Mouse (Mus musculus) testis, postnatal 14 days (tissue): Measurements from ENCODE around the gene Ralgds.
"Not testable (repeated sequence)": the region's sequence is repeated elsewhere in the genome, so short reads cannot be mapped to it uniquely, and the experiment has no call there.

Experiments
- DNase-seq: peaks from one replicate; pipeline ENCODE4 v3.0.0; 2021; ENCODE audit warnings: low spot score

Gene Ralgds

DNA sequence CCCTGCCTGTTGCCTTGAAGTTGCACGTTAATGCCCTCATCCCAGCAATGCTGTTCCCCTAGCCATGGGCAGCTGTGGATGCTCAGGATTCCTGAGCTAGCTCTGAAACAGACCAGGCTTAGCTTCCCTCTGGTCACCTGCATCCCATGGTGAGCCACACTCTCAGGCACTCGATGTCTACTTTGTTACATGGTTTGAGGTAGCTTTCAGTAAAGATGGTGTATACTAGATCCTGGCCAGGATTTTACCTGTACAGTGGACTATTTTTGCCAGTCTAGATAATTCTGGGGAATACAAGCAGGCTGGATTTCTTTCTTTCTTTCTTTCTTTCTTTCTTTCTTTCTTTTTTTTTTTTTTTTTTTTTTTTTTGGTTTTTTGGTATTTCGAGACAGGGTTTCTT is 7.1 kb upstream of the Ralgds start, which contains the start of gene Gm10134:
Gm10134 (plus strand) TSS at position 301 of the 400 bp plus-strand sequence.
- DNase-seq: no peak

DNA sequence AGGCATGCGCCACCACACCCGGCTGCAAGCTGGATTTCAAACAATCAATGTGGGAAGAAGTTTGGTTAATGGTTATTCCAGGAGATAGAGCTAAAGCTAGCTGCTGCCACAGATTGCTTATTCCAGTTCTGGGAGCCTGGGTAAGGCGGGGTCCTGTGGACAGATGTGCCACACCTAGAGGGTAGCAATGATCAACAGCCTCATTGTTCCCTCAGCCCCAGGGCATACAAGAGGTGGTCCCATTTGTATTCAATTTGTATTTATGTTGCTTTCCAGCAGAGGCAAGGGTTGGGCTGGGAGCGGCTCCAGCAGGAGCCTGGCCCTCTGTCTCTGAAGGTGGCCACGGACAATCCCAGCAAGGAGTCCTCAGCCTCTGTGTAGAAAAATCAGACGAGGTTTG is 6.6 kb upstream of the Ralgds start:
- DNase-seq: no peak

DNA sequence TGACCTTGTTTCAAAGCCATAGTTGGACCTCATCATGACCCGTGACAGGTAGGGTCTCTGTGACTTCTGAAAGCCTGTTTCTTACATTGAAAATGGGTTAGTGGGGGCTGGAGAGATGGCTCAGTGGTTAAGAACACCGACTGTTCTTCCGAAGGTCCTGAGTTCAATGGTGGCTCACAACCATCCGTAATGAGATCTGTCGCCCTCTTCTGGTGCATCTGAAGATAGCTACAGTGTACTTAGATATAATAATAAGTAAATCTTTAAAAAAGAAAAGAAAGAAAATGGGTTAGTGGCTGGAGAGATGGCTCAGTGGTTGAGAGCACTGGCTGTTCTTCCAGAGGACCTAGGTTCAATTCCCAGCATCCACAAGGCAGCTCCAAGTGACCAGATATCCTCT is 1.3 kb upstream of the Ralgds start:
- not testable (repeated sequence) for DNase-seq

DNA sequence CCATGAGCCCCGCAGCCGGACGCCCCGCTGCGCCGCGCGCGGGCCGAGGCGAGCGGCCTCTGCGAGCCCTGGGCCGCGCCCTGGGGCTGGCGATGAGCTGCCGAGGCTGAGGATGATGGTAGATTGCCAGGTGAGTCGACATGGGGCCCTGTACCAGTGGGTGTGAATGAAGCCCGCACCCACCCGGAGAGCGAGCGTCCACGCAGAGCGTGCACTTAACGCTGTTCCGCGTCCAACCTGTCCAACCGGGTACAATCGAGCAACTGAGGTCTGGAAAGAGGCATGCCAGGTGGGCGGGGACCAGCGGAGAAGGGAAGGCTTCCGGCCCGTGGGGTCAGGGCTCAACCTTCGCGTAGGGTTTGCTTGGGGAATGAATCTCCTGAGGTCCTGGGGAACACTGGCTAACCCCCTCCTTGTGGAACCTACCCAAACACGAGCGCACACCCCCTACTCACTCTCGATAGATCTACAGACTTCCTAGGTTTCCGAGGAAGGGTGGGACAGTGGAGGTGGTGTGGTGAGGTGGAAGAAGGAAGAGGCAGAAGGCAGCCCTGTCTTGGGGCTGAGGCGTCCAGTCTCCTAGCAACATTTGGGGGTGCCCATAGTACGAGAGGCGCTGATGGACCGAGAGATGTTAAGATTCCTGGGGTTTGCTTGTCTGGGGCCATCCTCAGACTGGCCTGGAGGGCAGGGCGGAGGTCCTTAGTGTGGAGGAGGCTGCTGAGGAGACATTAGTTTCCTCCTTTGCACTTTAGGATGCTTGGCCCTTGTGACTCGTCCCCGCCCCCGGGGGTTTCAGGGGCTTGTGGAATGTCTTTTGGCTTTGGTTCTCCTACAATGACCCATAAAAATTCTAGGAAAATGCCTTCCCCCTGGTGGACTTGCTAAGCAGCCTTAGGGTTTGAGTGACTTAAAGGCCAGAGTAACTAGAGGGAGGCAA is 776 bp downstream of the Ralgds start:
- no peak for DNase-seq

DNA sequence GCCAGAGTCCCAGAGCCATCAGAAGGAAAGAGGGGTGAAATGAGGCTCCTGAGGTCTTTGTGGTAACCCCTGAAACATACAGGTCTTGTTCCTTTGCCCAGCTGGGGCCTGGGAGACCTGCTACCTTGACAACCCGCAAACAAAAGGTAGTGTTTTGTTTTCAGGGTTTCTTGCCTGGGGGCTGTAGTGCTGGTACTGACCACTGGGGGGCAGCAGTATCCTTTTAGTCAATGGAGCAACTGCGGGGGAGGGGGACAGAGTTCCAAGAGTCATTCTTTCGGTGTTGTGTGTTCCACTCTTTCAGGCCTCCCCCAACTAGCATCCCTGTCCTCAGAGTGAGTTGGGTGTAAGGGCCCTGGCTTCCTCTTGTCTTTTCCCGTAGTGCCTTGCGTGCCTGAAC is 1.6 kb downstream of the Ralgds start:
- peak; percentile 74 for DNase-seq

DNA sequence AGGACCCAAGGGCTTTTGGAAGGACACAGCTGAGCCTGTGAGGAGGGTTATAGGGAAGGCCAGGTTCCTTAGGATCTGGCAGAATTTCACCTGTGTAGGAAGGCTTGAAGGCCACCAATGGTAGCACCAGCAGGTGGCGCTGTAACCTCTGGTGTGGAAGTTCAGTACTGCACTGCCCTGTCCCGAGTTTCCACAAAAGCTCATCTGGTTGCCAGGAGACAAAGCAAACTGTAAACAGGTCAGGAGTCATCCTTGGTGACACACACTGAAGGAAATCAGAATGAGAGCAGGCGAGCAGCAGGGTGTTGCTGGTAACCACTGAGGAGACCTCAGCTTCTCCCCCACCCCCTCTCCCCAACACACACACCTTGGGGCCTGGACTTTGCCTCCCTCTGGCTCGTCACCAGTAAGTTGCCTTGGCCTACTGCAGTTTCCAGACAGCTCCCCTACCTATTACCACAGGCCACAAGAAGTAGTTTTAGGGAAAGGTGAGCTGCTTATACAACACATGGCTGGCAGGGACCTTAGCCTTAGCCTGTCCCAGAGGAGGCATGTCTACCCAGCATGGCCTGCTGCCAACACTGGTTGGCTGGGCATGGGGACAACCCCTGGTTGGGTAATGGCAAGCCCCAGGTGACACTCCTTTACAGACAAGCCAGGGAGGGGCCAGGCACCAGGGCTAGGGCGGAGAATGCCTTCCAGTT is 4.4 kb downstream of the Ralgds start:
- no peak for DNase-seq

DNA sequence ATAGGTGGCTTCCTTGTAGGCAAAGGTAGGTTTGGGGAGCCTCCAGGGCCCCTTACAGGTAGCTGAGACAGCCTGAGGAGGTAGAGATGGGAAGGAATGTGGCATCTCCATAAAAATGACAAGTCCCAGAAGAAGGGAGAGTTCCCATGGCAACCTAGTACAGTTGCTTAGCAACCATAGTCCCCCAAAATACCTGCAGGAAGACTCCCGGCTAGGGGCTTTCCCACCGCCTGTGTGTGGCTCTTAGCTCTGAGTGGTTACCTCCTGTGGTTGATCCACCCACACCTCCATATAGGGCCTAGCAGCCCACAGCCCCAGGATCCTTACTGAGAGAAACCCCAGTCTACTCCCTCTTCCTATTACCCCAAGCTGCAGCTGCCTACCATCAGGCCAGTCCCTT is 5.3 kb downstream of the Ralgds start:
- DNase-seq: no peak

DNA sequence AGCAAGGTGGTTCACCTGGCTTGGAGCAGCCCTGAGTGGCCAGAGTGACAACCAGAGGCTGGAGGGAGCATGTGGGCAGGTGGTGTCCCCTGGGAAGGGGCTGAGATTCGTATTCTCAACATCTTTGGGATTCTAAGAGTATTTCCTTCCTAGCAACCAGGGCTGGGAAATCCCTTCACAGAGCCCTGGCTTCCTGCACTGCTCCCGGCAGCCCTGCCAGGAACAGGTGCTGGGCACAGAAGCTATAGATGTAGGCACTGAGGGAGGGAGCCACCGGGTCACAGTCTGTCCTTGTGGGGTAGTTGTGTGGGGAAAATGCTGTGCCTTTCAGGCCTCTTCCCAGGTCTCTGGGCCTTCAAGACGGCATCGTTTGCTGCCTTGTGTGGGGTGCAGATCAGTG is 7.7 kb downstream of the Ralgds start:
- no peak for DNase-seq

DNA sequence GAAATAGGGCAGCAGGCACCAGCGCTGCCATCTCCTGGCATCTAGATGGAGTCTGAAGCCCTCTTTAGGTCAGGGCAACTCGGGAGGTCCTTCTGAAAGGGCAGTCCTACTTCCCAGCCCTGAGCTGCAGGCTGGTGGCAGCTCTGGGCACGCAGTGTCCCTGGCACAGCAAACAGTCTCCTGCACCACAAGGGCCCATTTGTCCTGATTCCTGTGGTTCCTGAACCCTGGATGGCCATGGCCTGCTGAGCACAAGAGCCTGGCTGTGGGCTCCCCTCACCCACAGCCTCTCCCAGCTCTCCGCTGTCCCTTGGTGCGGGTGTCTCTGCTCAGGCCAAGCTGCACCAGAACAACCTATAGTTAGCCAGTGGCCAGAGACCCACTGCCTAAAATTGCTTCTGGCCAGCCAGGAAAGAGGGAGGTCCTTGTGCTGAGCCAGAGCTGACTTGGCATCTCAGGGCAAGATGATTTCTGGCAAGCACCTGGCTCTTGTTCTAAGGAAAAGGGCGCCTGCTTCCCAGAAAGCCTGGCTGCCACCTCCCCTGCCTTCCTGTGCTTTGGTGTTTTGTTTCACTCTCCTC is 8.7 kb downstream of the Ralgds start:
- DNase-seq: no peak

DNA sequence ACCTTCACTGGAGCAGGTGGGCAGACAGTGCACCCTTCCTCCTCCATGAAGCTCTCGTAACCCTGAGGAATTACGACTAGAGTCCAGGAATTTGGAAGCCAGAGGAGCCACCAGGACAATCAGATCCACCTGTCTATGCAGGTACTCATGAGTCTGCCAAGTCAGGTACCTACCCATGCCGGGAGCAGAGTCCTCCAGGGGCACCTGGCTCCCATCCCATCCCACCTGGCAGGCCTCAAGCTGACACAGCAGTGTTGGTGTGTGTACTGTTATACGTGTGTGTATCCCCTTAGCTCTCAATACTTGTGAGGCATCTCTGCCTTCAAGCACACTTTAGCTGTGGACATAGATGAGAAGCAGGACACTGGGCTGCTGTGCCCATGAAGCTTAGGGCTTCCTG is 9.2 kb downstream of the Ralgds start:
- DNase-seq: no peak

DNA sequence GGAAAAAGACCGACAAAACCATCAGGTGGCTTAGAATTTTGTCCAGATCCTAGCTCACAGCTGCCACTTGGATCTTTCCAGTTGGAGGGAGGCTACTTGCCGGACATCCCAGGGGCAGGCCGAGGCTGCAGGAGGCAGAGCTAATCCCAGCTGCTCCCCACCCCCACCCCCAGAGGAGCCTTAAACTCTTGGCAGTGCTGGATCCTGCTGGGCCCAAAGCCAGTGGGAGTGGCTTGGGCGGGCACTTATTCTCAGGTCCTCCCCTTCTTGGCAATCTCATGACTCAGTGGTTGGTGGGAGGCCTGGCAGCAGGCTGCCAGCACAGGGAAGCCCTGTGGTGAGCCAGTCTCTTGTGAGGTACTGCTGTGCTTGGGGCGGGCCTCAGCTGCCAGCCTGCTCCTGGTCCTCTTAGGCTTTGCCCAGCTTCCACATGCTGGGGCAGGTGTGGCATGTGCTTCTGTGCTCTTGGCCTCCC is 10.8 kb downstream of the Ralgds start:
- DNase-seq: peak; percentile 61

DNA sequence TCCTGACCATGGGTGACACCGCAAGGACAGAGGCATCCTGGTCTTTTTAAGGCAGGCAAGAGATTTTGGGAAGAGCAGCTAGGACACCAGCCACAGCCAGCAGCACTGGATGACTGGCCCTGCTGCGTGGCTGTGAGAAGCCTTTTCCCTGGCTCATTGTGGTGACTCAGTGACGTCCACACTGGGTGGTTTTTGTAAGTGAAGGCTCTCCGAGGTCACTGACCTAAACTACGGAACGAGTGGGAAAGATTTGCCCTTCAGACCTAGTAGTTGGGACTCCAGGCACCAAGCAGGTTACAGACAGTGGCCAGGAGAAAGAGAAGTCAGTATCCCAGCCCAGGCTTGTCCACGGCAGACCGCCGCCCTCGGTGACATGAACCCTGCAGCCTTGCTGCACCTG is 11.5 kb downstream of the Ralgds start:
- DNase-seq: no peak

DNA sequence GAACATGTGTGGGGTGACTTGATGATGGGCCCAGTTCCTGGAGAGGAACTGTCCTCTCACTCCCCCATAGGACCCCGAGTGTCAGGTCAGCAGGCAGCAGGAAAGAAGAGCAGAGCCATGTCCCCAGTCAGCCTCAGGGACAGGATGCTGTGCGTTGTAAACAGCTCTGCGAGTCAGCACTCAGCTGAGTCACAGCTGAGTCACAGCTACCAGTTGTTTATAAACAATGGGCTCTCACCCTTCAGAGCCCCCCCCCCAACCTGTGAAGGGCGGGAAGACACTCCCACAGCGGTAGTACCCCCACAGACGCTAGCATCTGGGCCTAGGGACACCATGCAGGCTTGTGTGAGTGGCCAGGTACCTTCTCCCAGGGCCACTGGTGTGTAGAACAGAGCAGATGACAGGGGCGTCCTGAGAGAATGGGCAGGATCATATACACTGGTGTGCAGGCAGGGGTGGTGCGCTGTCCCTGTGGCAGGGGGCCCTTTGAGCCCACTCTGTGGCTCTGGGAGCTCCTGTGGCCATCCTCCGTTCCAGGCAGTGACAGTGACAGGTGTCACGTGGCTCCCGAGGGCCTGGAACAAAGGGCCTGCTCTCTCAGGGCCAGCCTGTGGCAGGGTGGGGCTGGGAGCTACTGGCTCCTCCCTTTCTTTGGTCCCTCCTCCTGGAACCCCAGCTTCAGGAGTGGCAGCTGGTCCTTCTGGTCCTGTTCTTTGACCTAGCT is 12.5 kb downstream of the Ralgds start:
- no peak for DNase-seq

DNA sequence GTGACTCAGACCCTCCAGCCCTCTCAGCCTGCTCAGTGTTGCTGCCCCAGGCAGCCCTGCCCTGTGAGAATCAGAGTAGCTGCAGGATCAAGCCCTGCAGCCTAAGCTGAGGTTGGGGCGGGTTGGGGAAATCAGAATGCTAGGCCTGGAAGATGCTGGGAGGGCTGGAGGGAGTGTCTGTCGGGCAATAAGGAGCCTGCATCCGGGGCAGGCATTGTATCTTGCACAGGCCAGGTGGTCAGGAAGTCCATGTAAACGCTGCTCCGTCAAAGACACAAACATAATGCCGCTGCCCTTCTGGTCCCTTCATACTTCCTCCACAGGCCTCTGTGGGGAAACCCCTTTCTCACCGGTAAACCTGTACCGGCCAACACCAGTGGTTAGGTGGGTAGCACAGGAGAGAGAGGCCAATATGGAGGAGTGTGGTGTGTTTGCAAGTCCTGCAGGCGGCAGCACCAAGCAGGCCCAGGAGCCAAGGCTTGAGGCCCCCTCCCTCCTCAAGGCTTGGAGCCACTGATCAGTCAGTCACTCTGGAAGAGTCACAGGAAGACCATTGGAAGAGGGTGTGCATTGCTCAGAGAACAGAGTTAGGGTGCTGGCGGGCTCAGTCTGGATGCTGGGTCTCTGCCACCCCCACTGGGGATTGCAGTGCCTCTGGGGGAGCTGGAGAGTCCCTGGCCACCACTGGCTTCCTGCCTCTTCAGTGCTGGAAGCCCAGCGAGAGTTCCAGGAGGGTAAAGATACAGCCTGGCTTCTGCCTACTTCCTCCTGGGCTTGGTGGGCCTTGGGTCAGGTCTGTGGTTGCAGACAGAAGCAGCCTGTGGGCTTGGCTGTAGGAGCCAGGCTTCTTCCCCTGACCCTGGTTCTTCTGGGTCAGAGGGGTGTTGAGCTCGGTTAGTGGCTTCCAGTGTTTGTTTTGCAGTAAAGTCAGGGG is 13.3 kb downstream of the Ralgds start:
- no peak for DNase-seq

DNA sequence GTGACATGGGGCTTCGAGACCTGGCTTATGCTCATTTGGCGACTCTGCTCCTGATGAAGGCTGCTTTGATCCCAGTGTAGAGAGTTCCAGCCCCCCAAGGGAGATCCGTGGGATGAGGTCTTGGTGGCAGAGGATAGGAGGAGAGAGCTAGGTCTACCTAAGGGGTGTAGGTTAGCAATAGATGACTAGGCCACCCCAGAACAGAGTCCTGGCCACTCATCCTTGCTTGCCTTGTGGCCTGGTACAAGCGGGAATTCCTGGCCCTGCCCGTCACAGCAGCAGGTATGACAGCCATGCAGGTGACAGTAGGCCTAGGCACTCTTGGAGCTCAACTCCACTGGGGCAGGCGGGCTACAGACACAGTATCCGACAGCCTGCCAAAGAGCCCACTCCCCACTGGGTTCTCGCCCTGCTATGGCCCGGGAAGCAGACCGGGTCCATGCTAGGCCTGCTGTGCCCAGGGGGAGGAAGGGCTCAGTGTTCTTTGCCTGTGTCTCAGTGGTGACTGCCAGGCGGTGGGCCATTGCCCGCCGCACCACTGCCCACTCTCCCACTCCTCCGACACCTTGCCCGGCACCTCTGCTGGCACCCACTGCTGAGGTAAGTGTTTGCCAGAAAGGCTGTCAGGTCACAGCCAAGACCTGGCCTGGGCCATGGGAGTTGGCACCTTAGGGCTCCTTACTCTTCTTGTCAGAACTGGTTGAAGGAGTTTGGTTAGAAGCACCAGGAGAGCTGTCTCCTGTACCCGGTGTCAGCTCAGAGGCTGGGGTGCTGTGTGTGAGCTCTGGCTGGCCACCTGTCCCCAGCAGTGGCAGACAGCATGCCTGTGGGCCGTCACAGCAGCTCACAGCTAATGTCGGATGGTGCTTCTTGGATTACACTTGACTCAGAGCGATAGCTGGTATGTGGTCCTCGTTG is 14.8 kb downstream of the Ralgds start:
- DNase-seq: no peak

DNA sequence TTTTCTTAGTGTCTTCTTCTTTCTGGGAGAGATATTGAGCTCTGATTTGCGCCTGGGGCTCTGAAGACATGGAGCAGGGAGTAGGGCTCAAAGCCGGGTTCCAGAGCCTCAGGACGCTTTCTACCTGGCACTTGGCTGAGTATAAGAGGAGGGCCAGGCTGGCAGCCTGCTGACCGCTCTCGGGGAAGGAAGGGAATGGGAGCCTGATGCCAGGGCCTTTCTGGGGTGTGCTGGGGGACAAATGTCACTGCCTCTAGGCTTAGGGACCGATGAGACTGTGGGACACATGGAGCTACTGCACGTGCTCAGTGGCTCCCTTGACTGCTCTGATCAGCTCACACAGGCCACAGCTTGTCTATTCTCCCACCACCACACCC is 15.4 kb downstream of the Ralgds start:
- no peak for DNase-seq

DNA sequence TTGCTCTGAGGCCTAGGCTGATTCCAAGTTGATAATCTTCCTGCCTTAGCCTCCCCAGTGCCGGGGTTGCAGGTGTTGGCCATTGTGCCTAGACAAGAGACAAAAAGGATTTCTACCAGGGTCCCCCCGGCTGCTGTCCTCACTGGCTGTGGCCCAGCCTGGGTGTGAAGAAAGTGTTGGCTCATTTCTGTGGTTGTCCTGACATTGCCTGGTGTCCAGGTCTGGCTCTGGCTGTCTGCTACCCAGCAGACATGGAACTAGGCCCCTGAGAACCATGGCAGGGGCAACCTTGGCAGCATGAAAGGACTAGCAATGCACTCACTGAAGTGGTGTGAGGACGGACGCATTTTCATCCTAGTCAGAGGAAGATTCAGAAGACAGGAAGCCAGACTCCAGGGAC is 16.9 kb downstream of the Ralgds start:
- DNase-seq: no peak

DNA sequence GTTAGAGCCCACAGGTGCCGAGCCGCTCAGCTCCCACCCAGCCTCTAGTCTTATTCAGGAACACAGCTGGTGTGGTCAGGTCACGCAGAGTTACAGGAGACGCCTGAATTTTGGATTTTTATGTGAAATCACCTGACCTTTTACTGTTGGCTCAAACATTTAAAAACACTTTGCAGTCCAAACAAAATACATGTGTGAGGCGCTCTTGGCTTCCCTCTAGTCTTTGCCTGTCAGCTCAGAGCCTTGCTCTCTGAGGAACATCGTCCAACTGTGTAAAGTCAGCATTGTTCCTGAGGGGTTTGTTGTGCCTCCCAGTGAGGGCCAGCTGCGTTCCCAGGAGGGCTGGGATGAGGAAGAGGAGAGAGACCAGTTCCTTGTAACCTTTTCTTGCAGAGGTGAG is 17.4 kb downstream of the Ralgds start:
- DNase-seq: no peak

DNA sequence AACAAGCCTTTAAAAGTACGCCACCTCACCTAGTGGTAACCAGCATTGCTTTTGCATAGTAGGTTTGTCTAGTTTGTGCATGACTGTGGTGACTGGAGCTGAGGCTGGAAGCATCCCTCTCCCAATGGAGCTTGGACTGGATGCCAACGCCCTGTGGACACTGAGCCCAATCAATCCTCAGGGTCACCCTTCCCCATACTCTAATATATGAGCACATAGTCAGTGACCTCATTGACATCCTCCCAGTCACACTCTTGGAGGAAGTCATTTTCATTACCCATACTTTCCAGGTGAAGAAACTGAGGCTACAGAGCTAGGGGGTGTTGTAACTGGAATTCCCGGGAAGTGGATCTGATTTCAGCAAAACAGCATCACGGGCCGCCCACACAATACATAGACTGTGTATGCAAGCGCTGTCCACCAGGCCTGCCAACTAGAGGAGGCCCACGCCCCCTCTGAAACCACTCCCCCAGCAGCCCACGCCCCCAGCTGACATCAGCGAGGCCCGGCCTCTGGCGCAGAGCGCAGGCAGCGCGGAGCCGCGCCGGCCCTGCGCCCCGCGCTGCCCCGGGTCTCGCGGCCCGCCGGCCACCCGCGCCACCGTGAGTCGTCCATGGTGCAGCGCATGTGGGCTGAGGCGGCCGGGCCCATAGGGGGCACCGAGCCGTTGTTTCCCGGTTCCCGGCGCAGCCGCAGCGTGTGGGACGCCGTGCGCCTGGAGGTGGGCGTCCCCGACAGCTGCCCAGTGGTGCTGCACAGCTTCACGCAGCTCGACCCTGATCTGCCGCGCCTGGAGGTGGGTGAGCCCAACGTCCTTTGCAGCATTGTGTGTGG is 20.2 kb downstream of the Ralgds start:
- peak; percentile 83 for DNase-seq
